Mouse (Mus musculus) thymus, postnatal 4 days (tissue): ENCODE measurements around the gene En2.

Source experiments
- DNase-seq: peaks from one replicate; pipeline ENCODE4 v3.0.0; 2021

The En2 gene

DNA sequence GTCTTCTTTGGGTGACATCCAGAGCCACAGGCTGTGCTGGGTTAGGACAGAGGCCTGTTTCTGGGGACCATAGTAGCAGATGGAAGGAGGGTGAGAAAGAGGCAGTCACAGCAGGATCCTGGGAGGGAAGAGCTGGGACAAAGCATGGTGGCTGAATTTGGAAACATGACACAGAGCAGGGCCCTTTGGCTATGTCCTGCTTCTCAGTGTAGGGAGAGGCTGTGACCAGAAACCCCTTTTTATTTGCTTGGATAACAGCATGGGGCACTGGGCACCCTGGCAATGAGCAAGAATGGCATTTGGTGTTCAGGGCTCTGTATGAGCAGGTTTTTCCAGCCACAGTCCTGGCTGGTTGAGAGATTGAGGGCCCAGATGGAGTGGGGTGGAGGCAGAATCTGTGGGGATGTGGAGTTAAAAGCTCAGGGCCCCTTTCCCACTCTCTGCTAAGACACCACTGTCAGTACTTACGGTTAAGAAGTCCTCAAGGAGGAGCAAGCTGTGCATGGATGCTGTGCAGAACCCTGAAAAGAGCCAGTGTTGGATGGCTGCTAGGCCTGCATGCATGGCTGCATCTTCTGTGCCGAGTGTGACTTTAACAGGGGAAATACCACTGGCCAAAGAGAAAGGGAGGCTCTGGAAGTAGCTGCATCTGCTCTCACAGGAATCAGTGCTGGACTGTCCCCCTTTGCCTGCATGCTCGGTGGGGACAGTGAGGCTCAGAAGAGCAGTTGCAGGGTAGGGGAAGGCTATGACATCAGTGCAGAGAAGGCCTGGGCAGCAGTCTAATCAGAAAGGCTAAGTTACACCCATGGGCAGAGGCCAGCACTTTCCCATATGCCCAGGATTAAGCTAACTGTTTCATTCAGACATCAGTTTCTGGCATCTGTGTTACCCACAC lies 26.0 kb downstream of the En2 start:
- no peak for DNase-seq

DNA sequence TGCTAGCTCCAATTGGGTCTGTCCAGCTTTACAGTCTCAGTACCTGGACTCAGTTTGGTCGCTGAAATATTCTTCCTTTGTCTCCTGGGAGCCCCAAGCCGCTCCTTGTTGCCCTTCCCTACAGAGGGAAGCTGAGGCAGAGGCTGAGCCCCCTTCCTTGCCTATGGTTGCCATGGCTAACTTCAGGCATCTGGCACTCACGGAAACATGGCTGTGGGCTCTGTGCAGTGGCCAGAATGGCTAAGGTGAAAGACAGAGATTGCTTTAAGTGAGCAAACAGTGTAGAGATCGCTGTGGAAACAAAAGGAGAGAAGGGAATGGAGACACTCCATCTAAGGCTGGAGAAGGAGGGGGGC lies 26.6 kb downstream of the En2 start:
- no peak for DNase-seq

DNA sequence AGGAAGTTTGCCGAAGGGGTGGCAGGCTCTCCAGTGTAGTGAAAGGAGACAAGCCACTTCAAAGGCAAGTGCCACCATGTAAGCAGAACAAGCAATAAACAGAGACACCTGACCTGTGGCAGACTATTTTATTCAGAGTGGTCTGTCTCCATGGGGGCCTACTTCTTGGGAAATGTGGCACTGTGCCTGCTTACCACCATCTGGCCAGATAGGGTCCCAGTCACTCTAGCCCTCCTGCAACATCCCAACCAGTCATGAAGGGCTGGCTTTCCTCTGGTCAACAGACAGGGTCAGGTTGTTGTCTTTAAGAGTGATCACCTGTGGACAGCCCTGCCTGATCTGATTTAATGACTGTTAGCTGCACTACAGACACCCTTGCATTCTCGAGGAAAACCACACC lies 30.0 kb downstream of the En2 start:
- DNase-seq = no peak

DNA sequence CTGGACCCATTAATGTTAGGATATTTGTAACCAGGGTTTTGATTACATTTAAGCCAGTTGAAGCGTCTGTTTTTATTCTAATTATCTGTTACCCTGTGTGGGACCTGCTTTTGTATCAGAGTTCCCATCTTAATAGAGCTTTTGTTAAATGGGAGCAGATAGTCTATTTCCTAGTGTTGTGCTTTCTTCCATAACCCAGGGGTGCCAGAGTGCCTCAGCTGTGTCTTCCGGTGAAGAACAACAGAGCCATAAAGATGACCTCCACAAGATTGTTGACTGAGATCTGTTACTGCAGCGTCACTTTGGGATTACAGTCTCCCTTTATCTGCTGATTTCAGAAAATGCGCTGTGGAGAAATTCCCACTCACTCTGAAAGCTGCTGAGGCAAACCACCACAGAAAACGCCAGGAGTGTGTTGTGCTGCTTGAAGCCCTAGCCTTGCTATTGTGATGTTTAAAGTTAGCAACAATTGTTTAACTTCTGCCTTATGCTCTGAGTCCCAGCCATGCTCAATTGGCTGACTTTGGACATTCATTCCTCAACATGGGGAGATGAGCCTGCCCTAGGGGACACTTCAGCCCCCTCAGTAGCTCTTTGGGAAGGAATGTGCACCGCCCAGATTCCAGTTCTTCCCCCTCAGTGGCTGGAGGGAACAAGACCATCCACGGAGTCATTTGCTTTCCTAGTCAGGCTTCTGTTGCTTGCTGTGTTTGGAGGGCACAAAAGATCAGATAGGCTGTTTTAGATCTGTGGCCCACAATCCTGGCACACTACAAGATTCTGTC lies 33.8 kb downstream of the En2 start:
- no peak for DNase-seq

DNA sequence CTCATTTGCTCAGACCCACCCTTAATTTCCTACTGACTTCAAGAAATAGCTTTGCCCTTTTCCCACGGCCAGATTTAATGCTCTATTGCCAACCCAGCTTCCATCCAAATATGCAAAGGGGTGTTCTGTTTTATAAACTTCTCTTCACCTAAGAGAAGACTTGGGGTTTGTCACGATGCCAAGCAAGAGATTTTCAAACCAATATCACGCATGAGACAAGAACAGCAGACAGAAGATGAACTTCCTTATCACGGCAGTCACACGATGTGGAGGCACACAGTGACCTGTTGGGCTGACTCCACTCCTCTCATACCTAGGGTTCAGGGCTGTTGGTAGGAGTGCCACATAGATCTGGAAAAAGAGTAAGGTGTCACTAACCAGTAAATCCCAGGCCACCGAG lies 37.6 kb downstream of the En2 start:
- DNase-seq = no peak

DNA sequence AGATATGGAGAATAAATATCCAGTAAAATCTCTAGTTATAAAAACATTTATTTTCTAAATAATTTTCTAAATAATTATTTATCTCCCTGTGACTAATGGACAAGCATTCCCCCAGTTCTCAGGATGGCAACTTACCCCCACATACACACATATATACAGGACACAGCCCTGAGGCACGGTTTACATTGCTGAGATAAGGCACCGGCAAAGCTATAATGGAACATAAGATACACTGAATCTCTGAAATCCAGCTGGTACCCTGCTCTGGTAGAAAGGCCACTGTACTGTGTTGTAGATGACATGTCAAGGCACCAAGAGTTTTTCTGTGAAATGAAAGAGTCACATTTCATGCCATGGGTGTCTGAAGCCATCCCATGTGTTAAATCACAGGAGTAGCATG lies 39.2 kb downstream of the En2 start:
- DNase-seq = no peak

DNA sequence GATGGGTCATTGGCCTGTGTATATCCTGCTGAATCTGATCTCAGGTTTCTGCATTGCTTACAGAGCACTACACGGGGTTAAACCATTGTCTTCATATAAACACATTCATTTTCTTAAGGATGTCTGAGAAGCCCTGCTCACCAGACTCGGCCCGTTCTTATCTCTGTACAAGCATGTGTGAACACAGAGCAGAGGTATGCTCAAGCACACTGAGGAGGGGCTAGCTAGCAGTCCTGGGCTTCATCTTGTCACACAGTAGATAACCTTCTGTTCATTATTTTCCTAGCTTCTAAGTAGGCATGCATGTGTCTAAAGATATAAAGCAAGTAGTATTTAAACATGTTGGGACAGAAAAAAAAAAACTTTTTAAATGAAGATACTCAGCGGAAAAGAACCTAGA lies 41.0 kb downstream of the En2 start:
- no peak for DNase-seq

DNA sequence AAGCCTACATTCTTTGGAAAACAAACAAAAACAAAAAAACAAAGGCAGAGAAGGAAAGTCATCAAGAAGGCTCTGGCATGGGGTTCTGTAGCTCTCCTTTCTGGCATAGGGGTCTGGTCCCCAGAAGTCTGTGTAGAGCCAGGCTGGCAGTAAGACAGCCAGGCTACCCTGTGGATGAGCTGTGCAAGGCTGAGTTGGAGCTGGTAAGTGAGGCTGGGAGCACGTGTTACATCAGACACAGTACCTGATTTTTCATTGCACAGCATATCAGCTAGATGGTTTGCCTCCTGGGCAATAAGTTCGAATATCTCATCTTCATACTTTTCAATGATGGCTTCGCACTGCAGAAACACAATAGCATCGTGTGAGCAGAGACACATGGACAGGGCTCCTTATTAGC lies 41.5 kb downstream of the En2 start:
- DNase-seq = no peak

DNA sequence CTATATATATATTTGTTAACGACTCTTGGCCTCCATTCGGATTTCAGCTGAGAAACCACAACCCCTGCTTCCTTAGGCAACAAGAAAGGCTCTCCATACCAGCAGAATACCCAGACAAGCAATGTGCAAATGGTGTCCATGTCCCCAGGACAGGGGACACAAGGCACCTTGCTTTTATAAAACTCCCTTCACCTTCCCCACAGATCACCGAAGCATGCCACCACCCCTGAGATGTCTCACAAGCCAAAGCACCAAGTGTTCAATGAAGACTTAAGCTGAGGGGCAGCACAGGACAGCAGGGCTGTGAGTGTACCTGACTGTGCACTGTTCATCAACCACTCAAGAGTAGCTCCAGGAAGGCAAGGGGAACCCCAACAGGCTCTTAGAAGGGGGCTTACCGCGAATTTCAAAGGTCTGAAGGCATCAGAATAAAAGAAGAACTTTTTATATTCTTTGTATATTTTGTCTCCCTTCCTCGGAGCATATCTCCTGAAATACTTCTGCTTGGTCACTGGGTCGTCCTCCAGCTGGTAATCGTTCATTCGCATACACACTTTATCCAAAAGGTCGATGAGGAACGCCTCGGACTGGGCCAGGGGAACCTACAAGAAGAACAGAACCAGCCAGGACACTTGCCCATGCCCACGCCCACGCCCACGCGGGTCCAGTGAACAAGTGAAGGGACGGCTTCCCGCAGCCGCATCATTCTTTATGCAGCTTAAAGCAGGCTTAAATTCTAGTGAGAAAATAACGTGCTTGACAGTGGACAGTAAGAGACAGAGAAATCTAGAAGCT lies 43.4 kb downstream of the En2 start:
- DNase-seq = no peak

DNA sequence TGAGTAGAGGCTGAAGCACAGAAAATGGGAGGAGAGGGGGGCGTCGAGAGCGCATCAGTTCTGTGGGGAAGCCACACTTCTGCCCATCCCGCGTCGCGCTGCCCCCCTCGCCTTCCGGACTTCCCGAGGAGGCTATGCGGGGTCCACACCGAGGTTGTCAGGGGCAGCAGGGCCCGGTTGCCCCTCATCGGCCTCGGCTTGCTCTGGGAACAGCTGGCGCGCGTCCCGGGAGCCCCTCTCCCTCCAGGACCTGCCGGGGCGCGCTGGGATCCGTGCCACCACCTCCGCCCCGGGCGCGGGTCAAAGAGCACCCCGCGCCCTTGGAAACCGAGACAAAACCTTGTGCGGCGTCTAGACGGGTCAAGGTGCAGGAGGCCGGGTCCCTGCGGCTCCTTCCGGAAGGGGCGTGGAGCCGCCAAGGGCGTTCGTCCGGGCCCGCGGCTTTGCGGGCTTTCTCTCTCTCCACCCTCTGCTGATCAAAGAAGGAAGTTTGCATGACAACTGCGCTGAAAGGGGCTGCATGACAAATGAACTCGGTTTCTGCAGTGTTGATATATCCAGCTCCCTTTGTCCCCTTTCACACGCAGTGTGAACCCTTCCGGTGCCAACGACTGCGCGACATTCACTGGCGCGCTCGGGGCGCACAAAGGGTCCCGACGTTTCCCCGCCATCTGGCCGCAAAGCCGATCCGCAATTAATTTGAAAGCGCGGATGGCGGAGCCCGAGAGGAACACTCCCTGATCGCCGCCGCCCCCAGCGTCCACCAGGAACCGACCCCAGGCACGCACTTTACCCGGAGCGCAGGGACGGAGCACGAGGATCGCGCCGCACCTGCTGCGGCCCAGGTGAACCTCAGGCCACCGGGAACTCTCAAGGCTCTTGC lies 44.3 kb downstream of the En2 start:
- peak; percentile 8 for DNase-seq

DNA sequence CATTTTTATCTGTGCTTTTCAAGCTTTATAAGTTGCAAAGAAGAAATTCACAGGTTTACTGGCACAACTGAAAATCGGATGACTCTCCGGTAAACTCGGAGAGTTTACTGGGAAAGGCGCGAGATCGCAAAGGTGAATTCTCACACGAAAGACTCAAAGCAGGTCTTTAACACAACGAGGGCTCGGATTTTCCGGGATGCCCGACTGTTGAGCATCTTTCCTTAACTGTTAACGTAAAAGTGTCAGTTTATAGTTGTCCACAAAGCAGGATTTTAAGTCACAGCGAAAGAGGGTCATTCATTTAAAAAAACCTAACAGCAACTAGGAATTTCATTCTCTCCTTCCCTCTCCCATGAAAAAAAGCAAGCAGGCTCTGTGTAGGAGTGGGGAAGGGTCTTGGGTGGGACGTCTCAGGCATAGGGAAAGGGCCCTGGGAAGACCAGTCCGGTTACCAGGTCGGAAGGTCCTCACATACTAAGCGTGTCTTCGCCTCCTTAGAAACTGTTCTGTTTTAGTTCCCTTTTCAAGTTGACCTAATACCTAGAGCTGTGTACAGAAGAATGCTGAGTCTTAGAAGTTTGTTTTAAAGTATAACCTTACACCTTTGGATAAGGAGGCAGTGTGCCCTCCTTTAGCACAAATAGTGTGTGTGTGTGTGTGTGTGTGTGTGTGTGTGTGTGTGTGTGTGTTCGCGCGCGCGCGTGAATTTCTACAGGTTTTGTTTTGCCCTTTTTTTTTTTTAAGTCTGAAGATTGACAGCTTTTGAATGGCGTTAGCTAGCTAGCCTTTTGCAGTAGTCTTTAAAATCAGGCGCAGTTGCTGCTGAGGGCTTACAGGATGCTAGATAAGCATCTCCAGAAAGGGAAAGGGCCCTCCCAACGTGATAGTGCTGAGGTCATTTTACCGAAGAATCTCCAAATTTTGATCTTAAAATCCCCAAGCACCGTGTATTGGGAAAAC lies 45.4 kb downstream of the En2 start:
- DNase-seq = no peak

DNA sequence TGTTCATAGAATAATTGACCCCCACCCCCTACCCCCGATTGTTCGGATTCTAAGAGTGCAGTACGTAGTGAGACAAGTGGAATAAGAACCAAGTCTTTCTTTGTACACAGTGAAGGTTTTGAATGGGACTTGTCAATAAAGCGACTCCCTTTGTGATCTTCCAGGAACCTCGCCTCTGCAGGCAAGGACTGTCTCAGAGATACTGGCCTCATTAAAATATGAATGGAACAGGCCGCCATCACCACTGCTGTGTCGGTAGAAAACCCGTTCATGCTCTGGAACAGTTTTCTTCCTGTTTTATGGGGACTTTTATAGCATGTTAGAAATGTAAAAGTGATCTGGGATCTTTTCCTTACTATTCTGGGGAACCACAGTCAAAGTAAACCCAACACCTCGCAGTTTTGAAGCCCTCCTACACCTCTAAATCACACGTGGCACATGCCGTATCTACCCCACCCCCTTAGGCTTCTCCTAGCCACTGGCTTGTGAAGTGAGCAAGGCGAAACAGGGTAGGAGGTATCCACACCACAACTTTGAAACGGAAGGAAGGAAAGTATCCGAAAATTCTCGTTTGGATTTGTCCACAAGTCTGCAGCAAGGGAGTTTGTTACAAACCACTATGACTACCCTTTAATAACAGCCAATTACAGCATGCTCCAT lies 46.3 kb downstream of the En2 start:
- no peak for DNase-seq

DNA sequence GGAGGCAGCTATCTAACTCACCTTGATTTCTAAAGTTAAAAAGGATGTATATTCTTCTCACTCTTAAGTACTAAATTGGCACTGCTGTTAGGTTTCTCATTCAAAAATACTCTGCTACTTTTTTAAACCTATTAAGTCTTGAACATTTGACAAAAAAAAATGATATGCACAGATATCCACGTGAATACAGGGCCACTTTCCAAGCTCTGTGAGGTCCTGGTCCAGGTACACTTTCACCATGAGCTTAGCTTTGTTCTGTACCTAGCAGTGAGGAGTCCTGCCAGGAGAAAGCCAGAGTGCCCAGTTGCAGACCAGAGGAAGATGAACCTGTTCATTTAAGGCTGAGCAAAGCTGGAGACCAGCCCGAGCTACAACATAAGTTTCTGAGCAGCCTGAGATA lies 47.9 kb downstream of the En2 start:
- no peak for DNase-seq

DNA sequence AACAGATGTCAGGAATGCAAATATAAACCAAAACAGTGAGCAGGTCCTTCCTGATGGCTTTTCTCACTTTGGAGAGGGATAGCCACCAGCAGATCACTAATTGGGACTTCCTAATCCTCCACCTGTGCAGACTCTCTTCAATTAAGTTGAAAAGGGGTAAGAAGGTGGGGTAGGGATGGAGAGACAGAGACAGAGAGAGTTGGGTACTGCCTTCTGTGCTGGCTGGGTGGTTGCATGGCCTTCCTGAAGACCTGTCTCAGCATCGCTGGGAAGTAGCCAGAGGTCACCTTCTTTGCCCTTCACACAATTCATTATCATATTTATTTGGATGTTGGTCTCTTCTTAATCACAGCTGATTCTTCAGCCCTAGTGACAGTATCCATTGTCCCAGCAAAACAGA lies 54.1 kb downstream of the En2 start:
- DNase-seq = no peak
